Mouse (Mus musculus) intestine, embryonic 14.5 days (tissue): ENCODE results near the gene Adap2. TPM values are rescaled to one million over a fixed set of nuclear protein-coding genes. Genes with fewer than 3 reads are reported as not detected.
A peak's percentile ranks its signal among the peaks of the same experiment; 100 is the strongest.
"Not testable (repeated sequence)": the region's sequence is repeated elsewhere in the genome, so short reads cannot be mapped to it uniquely, and the experiment has no call there.

Experiments
- ATAC-seq: fragments of 200-750 bp; cut with Nextera tagmentation; replicated peaks from 2 replicates; pipeline ENCODE4 v1.8.0; 2017; ENCODE audit warnings: low read depth, moderate number of reproducible peaks, moderate TSS enrichment, moderate library complexity; ENCODE audit not compliant: low FRiP score, low TSS enrichment
- DNase-seq: peaks from one replicate; pipeline ENCODE4 v3.0.0-alpha.2; 2018; ENCODE audit warnings: low spot score
- H3K27ac ChIP-seq: fragments of 300-500 bp; sonication (generic); 2 replicates; pipeline ENCODE4 v1.5.1; 2014; ENCODE audit warnings: low read depth, mild to moderate bottlenecking, control low read depth
- H3K27me3 ChIP-seq: fragments of 300-500 bp; sonication (generic); replicated peaks from 2 replicates; pipeline ENCODE4 v1.6.1; 2014; ENCODE audit warnings: low read length, control low read depth; ENCODE audit not compliant: control insufficient read depth, insufficient read depth
- H3K36me3 ChIP-seq: fragments of 300-500 bp; sonication (generic); 2 replicates; pipeline ENCODE4 v1.6.1; 2014; ENCODE audit warnings: low read length, control low read depth; ENCODE audit not compliant: control insufficient read depth, insufficient read depth
- H3K4me1 ChIP-seq: fragments of 300-500 bp; sonication (generic); replicated peaks from 2 replicates; pipeline ENCODE4 v1.6.1; 2014; ENCODE audit warnings: low read length, control low read depth, mixed read lengths; ENCODE audit not compliant: control insufficient read depth, insufficient read depth
- H3K4me2 ChIP-seq: fragments of 300-500 bp; sonication (generic); 2 replicates; pipeline ENCODE4 v1.6.1; 2014; ENCODE audit warnings: low read length
- H3K4me3 ChIP-seq: fragments of 300-500 bp; sonication (generic); 2 replicates; pipeline ENCODE4 v1.5.1; 2014; ENCODE audit warnings: low read depth, low read length, control low read depth, mixed read lengths
- H3K9ac ChIP-seq: fragments of 300-500 bp; sonication (generic); 2 replicates; pipeline ENCODE4 v1.6.1; 2014; ENCODE audit warnings: mild to moderate bottlenecking, low read length
- H3K9me3 ChIP-seq: fragments of 300-500 bp; sonication (generic); 2 replicates; pipeline ENCODE4 v1.6.1; 2016; ENCODE audit warnings: low read length, control low read depth; ENCODE audit not compliant: control insufficient read depth
- WGBS: fragments of 180-500 bp; shearing (Covaris S2); extraction: QIAGEN DNeasy Blood & Tissue Kit; methylation state at CpG from one replicate; pipeline ENCODE4 v1.1.7; 2014; 5-methylcytosine and 5-hydroxymethylcytosine counted together
- polyA plus RNA-seq: library from polyadenylated mRNA; unstranded; fragments of >200 nt; fragmentation: Nextera tagmentation; extraction: Ambion mirVana; gene quantifications from 2 replicates; pipeline ENCODE4 v1.2.1, GENCODE M21; 2014

Gene Adap2
- polyA plus RNA-seq, 1 experiment from 2014 or later, result 2.3 TPM

- H3K27me3 ChIP-seq, result no peaks in the 10 kb centered on the region
- peak; percentile 79 for ATAC-seq
- WGBS, result under 1% methylated on average over 40 of the region's 40 CpGs
- peak; percentile 93 for DNase-seq
- peak within 1 kb of the TSS; percentile 84 for H3K27ac ChIP-seq
- peaks cover 5% of the 10 kb centered on the region; the same call in 1 of the 2 replicates for H3K4me1 ChIP-seq
- H3K36me3 ChIP-seq, result peaks cover 20% of the 10 kb centered on the region
- peak within 1 kb of the TSS; percentile 83 for H3K4me3 ChIP-seq
- no peaks in the 10 kb centered on the region for H3K9me3 ChIP-seq
- H3K9ac ChIP-seq, result peak within 1 kb of the TSS; percentile 78
- peak within 1 kb of the TSS; percentile 66 for H3K4me2 ChIP-seq
These were observed 11.9 kb upstream of the Adap2 start, which contains the start of gene Tefm for GRCm38 (mm10) chr11:80141825-80142521. TSS of gene Tefm (minus strand) at chr11:80142175.

GRCm38 (mm10) chr11:80142872-80143271, 11.0 kb upstream of the Adap2 start:
- ATAC-seq (no peak), DNase-seq (no peak)
- Histone ChIP-seq H3K9ac (no peak overlapping the region; the same call in 1 of the 2 replicates), H3K4me3 (peak overlapping the region; percentile 83; the same call in 1 of the 2 replicates), H3K27ac (no peak overlapping the region), H3K36me3 (peaks cover 13% of the 10 kb centered on the region), H3K9me3 (no peaks in the 10 kb centered on the region), H3K27me3 (no peaks in the 10 kb centered on the region), H3K4me2 (peak overlapping the region; percentile 66), H3K4me1 (peaks cover 5% of the 10 kb centered on the region; the same call in 1 of the 2 replicates)
- 46% methylated on average over 8 of the region's 8 CpGs for WGBS

DNA sequence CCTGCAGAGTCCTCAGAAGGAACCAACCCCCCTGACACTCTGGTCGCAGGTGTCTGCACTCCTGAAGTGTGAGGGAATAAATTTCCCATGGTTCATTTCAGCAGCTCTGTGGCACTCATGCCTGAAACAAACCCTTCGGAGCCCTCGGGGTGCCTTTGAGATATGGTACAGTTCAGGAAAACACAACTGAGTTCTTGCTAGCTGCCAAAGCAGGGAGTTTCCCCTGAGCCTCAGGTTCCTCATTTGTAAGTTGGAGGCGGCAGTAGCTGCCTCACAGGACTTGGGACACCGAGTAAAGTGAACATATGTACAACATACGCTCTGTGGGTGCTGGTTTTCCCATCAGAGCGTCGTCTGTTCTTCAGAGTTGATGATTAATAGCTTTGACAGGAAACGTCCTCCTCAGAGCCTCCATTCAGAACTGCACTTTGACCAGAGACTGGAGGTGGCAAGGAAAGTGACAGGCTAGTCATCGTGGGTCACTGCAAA, 8.1 kb upstream of the Adap2 start:
- Histone ChIP-seq H3K9ac (no peak overlapping the region), H3K27ac (peak overlapping the region; percentile 47; the same call in 1 of the 2 replicates), H3K36me3 (no peaks in the 10 kb centered on the region), H3K4me2 (no peak overlapping the region), H3K9me3 (no peaks in the 10 kb centered on the region), H3K4me3 (no peak overlapping the region), H3K27me3 (no peaks in the 10 kb centered on the region), H3K4me1 (peaks cover 5% of the 10 kb centered on the region; the same call in 1 of the 2 replicates)
- ATAC-seq (peak; percentile 38; the same call in 1 of the 2 replicates), DNase-seq (peak; percentile 58)
- 47% methylated on average over 10 of the region's 10 CpGs for WGBS

- no peak overlapping the region for H3K4me3 ChIP-seq
- H3K9ac ChIP-seq, result no peak overlapping the region
- DNase-seq, result no peak
- no peak overlapping the region for H3K4me2 ChIP-seq
- no peaks in the 10 kb centered on the region for H3K4me1 ChIP-seq
- no peaks in the 10 kb centered on the region for H3K27me3 ChIP-seq
- H3K36me3 ChIP-seq, result no peaks in the 10 kb centered on the region
- no peak overlapping the region for H3K27ac ChIP-seq
- ATAC-seq, result no peak
- no peaks in the 10 kb centered on the region for H3K9me3 ChIP-seq
- 74% methylated on average over 6 of the region's 6 CpGs for WGBS
These were observed 6.2 kb upstream of the Adap2 start for GRCm38 (mm10) chr11:80147748-80148147.

DNA sequence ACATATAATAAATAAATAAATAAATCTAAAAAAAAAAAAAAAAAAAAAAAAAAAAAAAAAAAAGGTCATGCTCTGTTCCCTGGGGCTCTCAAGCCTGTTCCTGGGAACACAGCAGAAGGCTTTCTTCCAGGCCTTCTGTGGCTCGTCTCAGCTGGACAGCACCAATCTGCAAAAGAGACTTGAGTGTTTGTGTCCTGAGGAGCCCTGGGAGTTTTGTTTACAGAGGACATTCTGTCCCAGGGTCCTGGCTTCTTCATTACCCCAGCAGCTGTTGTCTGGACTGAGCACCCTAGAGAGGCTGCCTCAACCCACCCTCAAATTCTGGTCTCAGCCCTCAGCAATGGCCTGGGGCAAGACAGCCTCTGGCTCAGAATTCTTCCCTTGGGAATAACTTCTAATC, 5.6 kb upstream of the Adap2 start:
- H3K27ac ChIP-seq, result no peak overlapping the region
- no peak overlapping the region for H3K4me2 ChIP-seq
- no peak for ATAC-seq
- H3K27me3 ChIP-seq, result peaks cover 2% of the 10 kb centered on the region; the same call in 1 of the 2 replicates
- H3K36me3 ChIP-seq, result no peaks in the 10 kb centered on the region
- WGBS, result 11% methylated on average over 1 of the region's 1 CpGs
- DNase-seq, result no peak
- no peaks in the 10 kb centered on the region for H3K4me1 ChIP-seq
- H3K4me3 ChIP-seq, result no peak overlapping the region
- H3K9me3 ChIP-seq, result no peaks in the 10 kb centered on the region
- no peak overlapping the region for H3K9ac ChIP-seq

DNA sequence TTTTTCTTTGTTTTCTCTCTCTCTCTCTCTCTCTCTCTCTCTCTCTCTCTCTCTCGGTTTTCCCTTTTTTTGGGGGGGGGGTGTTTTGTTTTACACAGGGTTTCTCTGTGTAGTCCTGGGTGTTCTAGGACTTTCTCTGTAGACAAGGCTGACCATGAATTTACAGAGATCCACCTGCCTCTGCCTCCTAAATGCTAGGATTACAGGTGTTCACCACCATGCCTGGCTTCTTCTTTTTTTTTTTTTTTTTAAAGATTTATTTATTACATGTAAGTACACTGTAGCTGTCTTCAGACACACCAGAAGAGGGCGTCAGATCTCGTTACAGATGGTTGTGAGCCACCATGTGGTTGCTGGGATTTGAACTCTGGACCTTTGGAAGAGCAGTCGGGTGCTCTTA, 4.9 kb upstream of the Adap2 start:
- not testable (repeated sequence) for H3K9ac ChIP-seq, DNase-seq, H3K9me3 ChIP-seq, H3K36me3 ChIP-seq, H3K4me2 ChIP-seq, H3K27me3 ChIP-seq, H3K27ac ChIP-seq, H3K4me1 ChIP-seq, ATAC-seq, H3K4me3 ChIP-seq
- 77% methylated on average over 2 of the region's 4 CpGs for WGBS

- Histone ChIP-seq H3K9me3 (no peaks in the 10 kb centered on the region), H3K27ac (no peak overlapping the region), H3K4me2 (no peak overlapping the region), H3K27me3 (peaks cover 13% of the 10 kb centered on the region), H3K4me3 (no peak overlapping the region), H3K4me1 (no peaks in the 10 kb centered on the region), H3K36me3 (no peaks in the 10 kb centered on the region), H3K9ac (no peak overlapping the region)
- DNase-seq, result no peak
- ATAC-seq, result no peak
- 75% methylated on average over 8 of the region's 8 CpGs for WGBS
These were observed 4.4 kb upstream of the Adap2 start for GRCm38 (mm10) chr11:80149412-80150023.

DNA sequence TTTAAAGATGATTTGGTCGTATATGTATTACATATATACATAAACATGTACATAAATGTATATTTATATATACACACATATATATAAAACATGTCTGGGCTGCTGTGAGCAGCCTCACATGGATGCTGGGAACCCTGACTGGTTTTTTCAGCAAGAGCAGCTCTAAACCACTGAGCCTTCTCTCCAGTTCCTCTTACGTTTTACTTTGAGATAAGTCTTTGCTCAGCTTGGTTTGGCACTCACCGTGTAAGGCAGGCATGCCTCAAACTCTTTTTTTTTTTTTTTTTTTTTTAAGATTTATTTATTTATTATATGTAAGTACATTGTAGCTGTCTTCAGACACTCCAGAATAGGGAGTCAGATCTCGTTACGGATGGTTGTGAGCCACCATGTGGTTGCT, 3.3 kb upstream of the Adap2 start:
- no peak for DNase-seq
- no peaks in the 10 kb centered on the region for H3K9me3 ChIP-seq
- H3K36me3 ChIP-seq, result no peaks in the 10 kb centered on the region
- no peak overlapping the region for H3K4me3 ChIP-seq
- no peak overlapping the region for H3K9ac ChIP-seq
- no peak for ATAC-seq
- no peak overlapping the region for H3K4me2 ChIP-seq
- WGBS, result 75% methylated on average over 5 of the region's 5 CpGs
- no peaks in the 10 kb centered on the region for H3K4me1 ChIP-seq
- H3K27me3 ChIP-seq, result peaks cover 23% of the 10 kb centered on the region
- no peak overlapping the region for H3K27ac ChIP-seq
